Mouse (Mus musculus) granulocyte monocyte progenitor cell, adult 5-6 weeks (primary cell): ENCODE results near the gene Grik3. TPM values are rescaled to one million over a fixed set of nuclear protein-coding genes. Genes with fewer than 3 reads are reported as not detected.

ENCODE experiments used
- ATAC-seq: replicated peaks from 2 replicates; pipeline ENCODE4 v1.8.0; 2016; ENCODE audit warnings: mild to moderate bottlenecking, moderate TSS enrichment, inconsistent platforms; ENCODE audit not compliant: poor library complexity, severe bottlenecking
- total RNA-seq, 2 experiments: library from RNA; stranded (forward) in 1 of 2; stranded (reverse) in 1 of 2; fragments of 200-712, 200-1000 nt in 1 of 2; fragments of >200 nt in 1 of 2; fragmentation: Nextera tagmentation in 1 of 2; gene quantifications; 2 replicates each; pipeline ENCODE4 v1.2.3; 2014 to 2017

Grik3 gene
- total RNA-seq, 2 experiments from 2014 or later: not detected

GRCm38 (mm10) chr4:125699056-125699455 is 208.6 kb downstream of the Grik3 start:
- no peak for ATAC-seq

- ATAC-seq: no peak
Observed at GRCm38 (mm10) chr4:125700331-125700730, 209.8 kb downstream of the Grik3 start.

GRCm38 (mm10) chr4:125702607-125703309 is 212.3 kb downstream of the Grik3 start:
- no peak for ATAC-seq

GRCm38 (mm10) chr4:125703310-125703690 is 212.8 kb downstream of the Grik3 start:
- peak; percentile 35 for ATAC-seq

- no peak for ATAC-seq
Observed at GRCm38 (mm10) chr4:125705746-125706145, 215.2 kb downstream of the Grik3 start.

- no peak for ATAC-seq
Observed at GRCm38 (mm10) chr4:125709716-125710115, 219.2 kb downstream of the Grik3 start.

GRCm38 (mm10) chr4:125717881-125718280 is 227.4 kb downstream of the Grik3 start:
- ATAC-seq: no peak

GRCm38 (mm10) chr4:125718429-125719140 is 228.1 kb downstream of the Grik3 start:
- no peak for ATAC-seq

GRCm38 (mm10) chr4:125726241-125726640 is 235.7 kb downstream of the Grik3 start:
- no peak for ATAC-seq

GRCm38 (mm10) chr4:125727030-125727429 is 236.5 kb downstream of the Grik3 start:
- no peak for ATAC-seq

GRCm38 (mm10) chr4:125727626-125728025 is 237.1 kb downstream of the Grik3 start:
- ATAC-seq: no peak

- ATAC-seq: no peak
Observed at GRCm38 (mm10) chr4:125728091-125728863, 237.8 kb downstream of the Grik3 start.

GRCm38 (mm10) chr4:125729305-125730220 is 239.1 kb downstream of the Grik3 start:
- no peak for ATAC-seq

- ATAC-seq: no peak
Observed at GRCm38 (mm10) chr4:125730751-125731150, 240.3 kb downstream of the Grik3 start.

- no peak for ATAC-seq
Observed at GRCm38 (mm10) chr4:125736783-125737182, 246.3 kb downstream of the Grik3 start.

GRCm38 (mm10) chr4:125738825-125739224 is 248.3 kb downstream of the Grik3 start:
- no peak for ATAC-seq

- ATAC-seq: no peak
Observed at GRCm38 (mm10) chr4:125742162-125742571, 251.7 kb downstream of the Grik3 start.

- ATAC-seq: no peak
Observed at GRCm38 (mm10) chr4:125745902-125746301, 255.4 kb downstream of the Grik3 start.

GRCm38 (mm10) chr4:125756393-125756792 is 265.9 kb downstream of the Grik3 start:
- ATAC-seq: no peak

GRCm38 (mm10) chr4:125760326-125760725 is 269.8 kb downstream of the Grik3 start:
- ATAC-seq: no peak
